Mouse (Mus musculus): Measurements from ENCODE around the gene Prdm16.

Prdm16 gene

GRCm38 (mm10) chr4:154516470-154516869, 120.2 kb downstream of the Prdm16 start:
- ATAC-seq (ENCODE audit: low TSS enrichment) = no peak

- no peak for ATAC-seq (ENCODE audit: low TSS enrichment)
These were observed 123.0 kb downstream of the Prdm16 start for GRCm38 (mm10) chr4:154513664-154514063.

- no peak for ATAC-seq (ENCODE audit: low TSS enrichment)
These were observed 124.1 kb downstream of the Prdm16 start for GRCm38 (mm10) chr4:154512518-154513090.

- ATAC-seq (ENCODE audit: low TSS enrichment) = no peak
These were observed 124.9 kb downstream of the Prdm16 start for GRCm38 (mm10) chr4:154511767-154512166.

- ATAC-seq (ENCODE audit: low TSS enrichment) = peak; percentile 67; the same call in 1 of the 2 replicates
These were observed 129.8 kb downstream of the Prdm16 start for GRCm38 (mm10) chr4:154506774-154507435.

- ATAC-seq (ENCODE audit: low TSS enrichment) = no peak
These were observed 131.4 kb downstream of the Prdm16 start for GRCm38 (mm10) chr4:154505313-154505712.

GRCm38 (mm10) chr4:154503260-154503829, 133.3 kb downstream of the Prdm16 start:
- ATAC-seq (ENCODE audit: low TSS enrichment) = no peak

GRCm38 (mm10) chr4:154502403-154503000, 134.2 kb downstream of the Prdm16 start:
- ATAC-seq (ENCODE audit: low TSS enrichment) = no peak

GRCm38 (mm10) chr4:154500695-154501094, 136.0 kb downstream of the Prdm16 start:
- no peak for ATAC-seq (ENCODE audit: low TSS enrichment)

GRCm38 (mm10) chr4:154499701-154500523, 136.8 kb downstream of the Prdm16 start:
- ATAC-seq (ENCODE audit: low TSS enrichment) = peak; percentile 82

GRCm38 (mm10) chr4:154497423-154498175, 139.1 kb downstream of the Prdm16 start:
- no peak for ATAC-seq (ENCODE audit: low TSS enrichment)

- ATAC-seq (ENCODE audit: low TSS enrichment) = 0 out of 2 replicates have a peak, but pooled peaks have one; percentile 20
These were observed 139.7 kb downstream of the Prdm16 start for GRCm38 (mm10) chr4:154496991-154497390.

- ATAC-seq (ENCODE audit: low TSS enrichment) = no peak
These were observed 140.2 kb downstream of the Prdm16 start for GRCm38 (mm10) chr4:154496522-154496921.

- ATAC-seq (ENCODE audit: low TSS enrichment) = no peak
These were observed 142.7 kb downstream of the Prdm16 start for GRCm38 (mm10) chr4:154493996-154494395.

GRCm38 (mm10) chr4:154492714-154493121, 144.0 kb downstream of the Prdm16 start:
- ATAC-seq (ENCODE audit: low TSS enrichment) = no peak

- ATAC-seq (ENCODE audit: low TSS enrichment) = no peak
These were observed 144.4 kb downstream of the Prdm16 start for GRCm38 (mm10) chr4:154492268-154492667.

GRCm38 (mm10) chr4:154488031-154488430, 148.6 kb downstream of the Prdm16 start:
- no peak for ATAC-seq (ENCODE audit: low TSS enrichment)

GRCm38 (mm10) chr4:154482695-154483094, 154.0 kb downstream of the Prdm16 start:
- no peak for ATAC-seq (ENCODE audit: low TSS enrichment)

- ATAC-seq (ENCODE audit: low TSS enrichment) = no peak
These were observed 154.7 kb downstream of the Prdm16 start for GRCm38 (mm10) chr4:154481771-154482637.

Data from frontal cortex, adult (tissue).